Mouse (Mus musculus) left cerebral cortex, adult 11 months (tissue): ENCODE data around the gene Efnb3.

ENCODE experiments used
- DNase-seq: peaks from one replicate; pipeline ENCODE4 v3.0.0; 2022; ENCODE audit warnings: low spot score

Gene Efnb3

DNA sequence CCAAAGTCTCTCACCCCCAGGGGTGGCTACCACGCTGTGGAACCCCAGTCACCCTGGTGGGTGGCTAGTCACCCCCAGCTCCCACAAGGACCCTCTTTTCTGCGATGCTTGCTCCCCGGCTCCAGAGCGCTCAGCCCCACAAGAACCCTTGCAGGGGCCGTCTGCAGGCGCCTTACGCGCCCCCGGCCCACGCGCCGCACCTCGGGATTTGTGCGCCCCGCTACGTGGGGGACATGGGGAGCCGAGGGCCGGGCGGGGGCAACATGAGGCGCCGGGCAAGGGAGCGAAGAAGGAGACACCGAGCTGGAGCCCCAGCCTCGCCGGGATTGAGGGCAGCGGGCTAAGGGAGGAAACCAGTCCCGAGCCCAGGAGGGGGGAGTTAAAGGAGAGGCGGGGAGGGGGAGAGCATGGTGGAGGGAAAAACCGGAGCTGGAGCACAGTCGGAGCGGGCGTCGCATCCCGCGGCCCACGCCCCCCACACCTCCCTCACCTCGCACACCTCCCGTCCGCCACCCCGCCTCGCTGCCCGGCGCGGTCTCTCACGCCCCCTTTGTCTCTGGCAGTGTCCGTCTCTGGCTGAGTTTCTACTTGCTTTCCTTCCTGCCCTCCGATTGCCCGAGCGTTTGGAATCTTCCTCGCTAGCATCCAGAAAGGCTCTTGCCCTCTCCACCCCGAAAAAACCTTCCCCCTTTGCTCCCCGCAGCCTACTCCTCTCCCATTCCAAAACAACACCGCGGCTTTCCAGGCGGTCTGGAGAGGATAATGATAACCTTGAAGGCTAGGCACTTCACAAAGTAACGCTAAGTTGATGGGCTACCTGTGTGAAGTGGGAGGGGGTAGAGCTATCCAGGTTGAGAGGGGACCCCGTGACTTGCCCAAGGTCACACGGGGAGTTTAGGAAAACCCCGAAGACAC is at the start of gene Efnb3:
Gene Efnb3 (minus strand): TSS at position 355 of the 915 bp plus-strand sequence.
- no peak for DNase-seq

- no peak for DNase-seq
Observed at GRCm38 (mm10) chr11:69609416-69609815, 49.4 kb upstream of the Efnb3 start.

DNA sequence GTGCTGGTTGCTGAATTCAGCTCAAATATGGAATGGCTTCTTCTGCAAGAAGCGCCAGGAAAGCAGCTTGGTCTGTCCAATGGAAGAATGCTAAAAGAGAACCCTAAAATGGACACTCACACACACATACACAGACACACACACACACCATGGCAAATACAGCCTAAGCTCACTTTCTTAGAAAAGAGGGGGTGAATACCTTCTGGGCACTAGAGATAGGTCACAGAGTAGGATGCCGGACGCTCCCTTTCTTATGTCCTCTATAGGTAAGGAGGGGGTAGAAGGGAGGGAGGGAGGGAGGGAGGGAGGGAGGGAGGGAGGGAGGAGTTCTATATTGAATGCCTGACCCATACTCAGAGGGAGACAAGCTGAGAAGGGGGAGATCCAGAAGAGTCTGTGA is 48.5 kb upstream of the Efnb3 start:
- no peak for DNase-seq

- no peak for DNase-seq
Observed at GRCm38 (mm10) chr11:69606832-69607231, 46.8 kb upstream of the Efnb3 start.

DNA sequence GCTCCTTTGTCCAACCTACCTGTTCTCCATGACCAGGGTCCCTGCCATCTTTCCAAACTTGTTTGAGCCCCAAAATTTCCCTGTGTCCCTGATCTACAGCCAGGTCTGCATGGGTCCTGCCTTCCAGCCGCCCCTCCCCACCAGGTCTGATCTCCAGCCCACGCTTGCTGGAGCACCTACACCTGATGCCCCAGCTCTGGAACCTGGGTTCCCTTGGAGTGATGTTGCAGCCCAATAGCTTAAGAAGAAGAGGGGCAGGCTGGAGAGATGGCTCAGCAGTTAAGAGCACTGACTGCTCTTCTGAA is 46.4 kb upstream of the Efnb3 start:
- no peak for DNase-seq

- no peak for DNase-seq
Observed at GRCm38 (mm10) chr11:69605726-69606490, 45.9 kb upstream of the Efnb3 start, which contains the start of gene Atp1b2. TSS of gene Atp1b2 (minus strand) at chr11:69605942.

DNA sequence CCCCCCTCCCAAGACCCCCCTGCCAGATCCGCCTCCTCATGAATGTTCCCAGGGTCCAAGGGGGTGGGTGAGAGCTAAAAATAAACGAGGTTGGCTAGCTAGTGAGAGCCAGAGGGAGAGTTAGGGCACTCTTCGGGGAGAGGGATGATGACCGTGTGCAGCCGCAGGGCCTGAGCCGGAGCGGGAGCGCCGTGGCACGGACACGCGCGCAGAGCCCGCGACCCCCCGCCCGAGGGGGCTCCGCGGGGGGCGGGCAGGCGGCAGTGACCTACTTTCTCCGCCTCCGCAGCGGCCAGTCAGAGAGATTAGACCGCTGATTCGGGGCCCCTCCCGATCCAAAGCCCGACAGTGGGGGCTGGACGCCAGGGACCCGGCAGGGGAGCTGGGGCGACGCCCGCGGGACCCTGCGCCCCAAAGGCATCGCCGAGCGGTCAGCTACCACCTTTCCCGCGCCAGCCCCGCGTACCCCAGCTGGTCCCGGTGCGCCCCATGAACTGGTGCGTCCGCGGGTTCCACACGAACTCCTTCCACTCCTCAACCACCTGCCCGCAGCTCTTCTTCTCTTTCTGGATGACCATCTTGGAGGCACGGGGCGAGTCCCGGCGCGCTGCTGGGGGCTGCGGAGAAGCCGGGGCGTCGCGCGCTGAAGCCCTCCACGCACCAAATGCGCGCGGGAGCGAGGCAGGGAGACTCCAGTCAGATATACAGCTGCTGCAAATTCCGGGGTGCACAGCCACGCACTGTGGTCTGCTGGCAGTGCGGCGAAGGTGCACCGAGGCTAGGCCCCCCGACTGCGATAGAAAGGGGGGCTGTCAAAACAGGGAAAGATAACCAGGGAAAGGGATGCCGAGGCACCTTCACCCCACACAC is 45.0 kb upstream of the Efnb3 start:
- DNase-seq: no peak

GRCm38 (mm10) chr11:69604347-69604746 is 44.3 kb upstream of the Efnb3 start:
- no peak for DNase-seq

DNA sequence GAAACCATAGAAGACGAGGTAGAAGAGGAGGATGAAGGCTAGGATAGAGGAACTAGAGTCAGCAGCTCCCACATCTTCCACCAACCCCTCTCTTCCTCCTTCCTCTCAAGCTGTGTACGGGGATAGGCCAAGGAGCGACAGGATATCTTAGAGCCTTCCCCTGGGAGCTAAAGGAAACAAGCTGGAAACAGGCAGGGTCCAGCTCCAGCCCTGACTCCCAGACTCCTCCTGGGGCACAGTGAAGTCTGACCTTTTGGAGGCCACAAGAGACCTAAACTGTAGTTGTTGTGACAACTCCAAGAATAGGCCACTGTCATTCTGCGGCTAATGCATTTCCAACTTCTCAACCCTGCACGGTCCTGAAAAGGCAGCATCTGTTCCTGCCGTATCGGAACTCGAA is 43.5 kb upstream of the Efnb3 start:
- DNase-seq: no peak

GRCm38 (mm10) chr11:69601768-69602167 is 41.8 kb upstream of the Efnb3 start:
- no peak for DNase-seq

DNA sequence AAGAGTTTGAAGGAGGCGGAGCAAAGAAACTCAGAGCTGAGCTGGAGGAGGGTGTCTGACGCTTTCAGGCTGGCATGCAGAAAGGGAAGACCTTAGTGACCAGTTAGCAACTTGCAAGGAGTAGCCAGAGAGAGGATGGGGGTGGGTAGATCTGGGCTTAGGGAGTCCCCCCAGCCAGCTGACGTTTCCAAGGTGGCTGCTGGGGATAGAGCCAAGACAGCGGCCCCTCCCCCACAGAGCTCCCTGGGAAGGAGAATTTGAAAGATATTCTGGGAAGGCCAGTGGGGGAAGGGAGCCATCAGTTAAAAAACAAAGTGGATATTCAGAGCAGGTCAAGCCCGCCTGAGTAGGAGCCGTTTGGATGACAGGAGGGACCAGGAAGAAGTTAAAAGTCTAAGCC is 40.1 kb upstream of the Efnb3 start:
- DNase-seq: peak; percentile 57

GRCm38 (mm10) chr11:69599436-69599835 is 39.4 kb upstream of the Efnb3 start:
- DNase-seq: no peak

GRCm38 (mm10) chr11:69594853-69595252 is 34.8 kb upstream of the Efnb3 start:
- no peak for DNase-seq

- no peak for DNase-seq
Observed at GRCm38 (mm10) chr11:69592799-69593198, 32.8 kb upstream of the Efnb3 start.

DNA sequence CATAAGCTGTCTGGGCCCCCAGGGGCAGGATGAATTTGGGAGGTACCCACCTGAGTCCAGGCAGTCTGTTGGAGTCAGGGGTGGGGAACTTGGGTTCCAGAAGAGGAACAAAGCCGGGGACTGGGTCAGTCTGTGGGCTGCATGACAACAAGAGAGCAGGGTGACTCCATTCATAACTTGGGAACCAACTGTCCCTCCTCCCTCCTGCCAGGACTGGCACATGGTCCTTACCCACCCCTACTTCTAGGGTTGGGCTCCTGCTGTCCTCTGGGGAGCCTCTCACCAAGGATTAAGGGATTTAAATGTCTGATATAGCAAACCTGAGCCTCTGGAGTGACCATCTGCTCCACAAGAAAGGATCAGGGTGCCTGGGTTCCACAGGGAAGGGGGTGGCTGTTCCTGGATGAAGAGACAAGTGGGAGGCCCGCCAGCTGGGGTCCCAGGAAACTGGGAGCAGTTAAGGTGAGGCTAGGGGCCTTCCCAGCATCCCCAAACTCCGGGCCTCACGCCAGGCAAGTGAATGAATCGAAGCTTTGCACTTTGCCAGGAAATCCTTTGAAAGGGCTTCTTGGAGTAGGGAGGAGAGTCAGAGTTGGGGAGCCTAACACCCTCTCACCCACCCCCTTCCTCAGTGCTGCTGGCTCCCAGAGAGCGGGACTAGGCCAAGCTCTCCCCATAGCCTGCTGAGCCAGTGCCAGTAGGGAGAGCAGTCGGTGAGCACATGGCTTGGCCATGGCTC is 32.1 kb upstream of the Efnb3 start:
- peak; percentile 58 for DNase-seq

DNA sequence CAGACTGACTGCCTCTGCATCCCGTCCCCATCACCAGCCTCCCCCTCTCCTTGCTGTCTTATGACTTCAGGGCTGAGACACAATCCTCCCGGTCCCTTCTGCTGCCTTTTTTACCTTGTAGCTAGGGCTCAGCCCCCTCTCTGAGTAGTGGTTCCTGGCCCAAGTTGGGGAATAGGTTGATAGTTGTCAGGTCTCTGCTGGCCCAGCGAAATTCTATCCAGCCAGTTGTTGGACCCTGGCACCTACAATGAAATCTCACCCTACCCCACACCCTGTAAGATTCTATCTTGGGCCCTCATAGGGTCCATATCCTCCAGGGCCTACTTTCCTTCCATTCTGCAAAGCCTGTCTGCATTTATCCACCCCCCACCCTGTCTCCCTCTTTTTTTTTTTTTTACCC is 31.4 kb upstream of the Efnb3 start:
- no peak for DNase-seq

GRCm38 (mm10) chr11:69590622-69591021 is 30.6 kb upstream of the Efnb3 start:
- no peak for DNase-seq

DNA sequence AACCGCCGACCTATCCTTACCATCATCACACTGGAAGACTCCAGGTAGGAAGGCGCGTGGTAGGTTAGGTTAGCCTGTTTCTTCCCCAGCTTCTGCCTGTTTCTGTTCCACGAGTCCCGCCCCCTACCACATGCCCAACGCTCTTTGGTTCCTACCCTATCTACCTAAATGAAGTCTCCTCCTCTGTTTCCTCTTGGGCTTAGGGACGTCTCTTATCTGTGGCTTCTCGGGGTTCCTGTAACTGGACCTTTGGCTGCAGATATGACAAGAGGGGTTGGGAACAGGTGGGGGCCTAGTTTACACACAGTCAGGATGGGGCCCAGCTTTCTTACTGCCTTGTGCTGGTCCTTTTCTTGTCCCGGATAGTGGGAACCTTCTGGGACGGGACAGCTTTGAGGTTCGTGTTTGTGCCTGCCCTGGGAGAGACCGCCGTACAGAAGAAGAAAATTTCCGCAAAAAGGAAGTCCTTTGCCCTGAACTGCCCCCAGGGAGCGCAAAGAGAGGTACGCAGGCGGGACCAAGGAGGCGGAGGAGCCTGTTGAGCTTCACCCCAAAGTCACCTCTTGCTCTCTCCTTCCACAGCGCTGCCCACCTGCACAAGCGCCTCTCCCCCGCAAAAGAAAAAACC is 29.3 kb upstream of the Efnb3 start:
- no peak for DNase-seq

DNA sequence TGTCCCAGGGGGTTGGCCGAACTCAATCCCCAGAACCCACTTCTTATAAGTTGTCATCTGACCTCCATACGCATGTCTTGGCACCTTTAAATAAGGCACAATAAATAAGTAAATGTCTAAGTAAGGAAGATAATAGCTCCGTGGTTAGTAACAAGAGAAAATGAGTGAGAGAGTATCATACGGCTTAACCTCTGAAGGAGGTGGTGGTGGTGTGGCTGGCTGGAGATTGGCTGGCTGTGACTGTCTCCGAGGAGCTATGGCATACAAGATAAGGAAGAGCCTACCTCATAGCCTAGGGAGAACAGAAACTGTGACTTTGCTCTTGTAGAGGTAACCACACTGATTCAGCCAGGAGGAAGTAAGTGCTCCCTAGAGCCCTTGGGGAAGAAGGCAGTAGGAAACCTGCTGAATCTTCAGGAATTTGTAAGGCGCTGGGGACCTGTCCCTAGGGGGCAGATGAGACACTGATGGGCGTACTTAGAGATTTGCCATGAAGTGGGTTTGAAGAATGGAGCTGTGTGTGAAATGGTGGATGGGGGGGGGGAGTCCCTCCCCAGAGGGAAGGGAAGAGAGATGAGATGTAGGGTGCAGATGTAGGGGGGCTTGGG is 25.8 kb upstream of the Efnb3 start:
- DNase-seq: no peak

DNA sequence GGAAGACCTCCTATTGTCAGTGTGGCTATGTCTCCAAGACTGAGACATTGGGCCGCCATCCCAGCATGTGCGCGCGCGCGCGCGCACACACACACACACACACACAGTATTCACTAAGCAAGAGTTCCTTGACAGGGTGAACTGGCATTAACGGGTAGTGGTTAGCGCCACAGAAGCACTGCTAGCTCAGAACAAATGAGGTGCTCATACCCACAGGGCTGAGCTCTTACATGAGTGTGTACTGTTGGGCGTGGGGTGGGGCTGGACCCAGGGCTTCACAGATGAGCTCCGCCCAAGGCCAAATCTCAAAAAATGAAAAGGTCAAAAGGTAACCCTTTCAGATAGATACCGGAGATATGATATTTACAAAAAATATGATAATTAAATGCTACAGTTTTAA is 24.9 kb upstream of the Efnb3 start:
- DNase-seq: no peak

DNA sequence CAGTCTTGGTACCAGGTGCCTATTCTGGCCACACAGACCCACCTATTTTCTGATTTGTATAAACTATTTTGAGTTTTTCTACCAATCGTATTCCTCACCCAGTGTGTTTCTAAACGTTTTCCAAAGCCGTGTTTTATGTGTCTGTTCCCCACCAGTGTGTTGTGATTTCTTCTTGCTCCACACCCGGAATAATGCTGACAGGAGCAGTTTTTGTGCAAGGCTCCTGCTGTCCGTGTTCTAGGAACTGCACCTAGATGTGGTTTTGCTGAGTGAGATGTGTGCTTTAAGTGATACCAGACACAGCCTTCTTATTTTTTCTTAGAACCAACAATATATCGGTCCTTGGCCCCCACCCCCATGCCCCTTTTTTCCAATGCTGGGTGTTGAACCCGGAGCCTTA is 24.0 kb upstream of the Efnb3 start:
- DNase-seq: no peak
